Mouse (Mus musculus) adrenal gland (tissue): Measurements from ENCODE around the gene Mettl4.

Experiments used
- intact Hi-C: fragments of 180-260 bp; cut with DNase I; formaldehyde crosslinking; loops from one replicate; pipeline ENCODE4 v1.15.1; 2025
- long read RNA-seq, 2 experiments: library from polyadenylated mRNA; unstranded; transcript quantifications; one replicate each; pipeline ENCODE4 v2.0.0; 2020; ENCODE audit warnings: borderline replicate concordance in 1 of 2; ENCODE audit not compliant: insufficient replicate concordance in 1 of 2

Mettl4 gene
- long read RNA-seq, experiment 1, partial matches to known transcripts = 0 of 2 reads
- long read RNA-seq, experiment 1, other reads (novel, unspliced or antisense) = 1 of 2 reads
- long read RNA-seq, experiment 2, partial matches to known transcripts = 3 of 5 reads
- long read RNA-seq, experiment 2, other reads (novel, unspliced or antisense) = 1 of 5 reads

GRCm38 (mm10) chr17:94749466-94750135 lies at the start of gene Mettl4:
TSS of gene Mettl4 (minus strand) at chr17:94750019.
- intact Hi-C loops = no loop called here

- intact Hi-C loops = no loop called here
Measured at GRCm38 (mm10) chr17:94778871-94779482, 29.2 kb upstream of the Mettl4 start.

- intact Hi-C loops = no loop called here
Measured at GRCm38 (mm10) chr17:94768491-94768890, 18.7 kb upstream of the Mettl4 start.

- intact Hi-C loops = no loop called here
Measured at GRCm38 (mm10) chr17:94764711-94765110, 14.9 kb upstream of the Mettl4 start.

- intact Hi-C loops = no loop called here
Measured at GRCm38 (mm10) chr17:94764011-94764410, 14.2 kb upstream of the Mettl4 start.

GRCm38 (mm10) chr17:94762405-94762804 lies 12.6 kb upstream of the Mettl4 start:
- intact Hi-C loops = no loop called here

GRCm38 (mm10) chr17:94750136-94750729 lies 414 bp upstream of the Mettl4 start:
- intact Hi-C loops = no loop called here

- intact Hi-C loops = no loop called here
Measured at GRCm38 (mm10) chr17:94738173-94738572, 11.6 kb downstream of the Mettl4 start.

GRCm38 (mm10) chr17:94735885-94736284 lies 13.9 kb downstream of the Mettl4 start:
- intact Hi-C loops = no loop called here

GRCm38 (mm10) chr17:94735437-94735836 lies 14.4 kb downstream of the Mettl4 start:
- intact Hi-C loops = no loop called here

- intact Hi-C loops = loop anchor here (5.0 kb wide), 1 partner anchor 1573 kb away; no protein-coding TSS in a partner anchor
Measured at GRCm38 (mm10) chr17:94730416-94730815, 19.4 kb downstream of the Mettl4 start.

GRCm38 (mm10) chr17:94726750-94727149 lies 23.1 kb downstream of the Mettl4 start:
- intact Hi-C loops = loop anchor here (10.0 kb wide), 1 partner anchor 962 kb away; no protein-coding TSS in a partner anchor

GRCm38 (mm10) chr17:94673515-94674317 lies 76.1 kb downstream of the Mettl4 start:
- intact Hi-C loops = no loop called here
